Mouse (Mus musculus) ES-Bruce4 (cell line): ENCODE data around the gene Echdc3. TPM values are rescaled to one million over a fixed set of nuclear protein-coding genes. Genes with fewer than 3 reads are reported as not detected.

Source experiments
- H3K27ac ChIP-seq: 2 replicates; pipeline ENCODE4 v1.5.1; 2012; ENCODE audit warnings: low read length, inconsistent platforms; ENCODE audit not compliant: insufficient read depth
- H3K27me3 ChIP-seq: 2 replicates; pipeline ENCODE4 v1.6.1; 2012; ENCODE audit warnings: mild to moderate bottlenecking, low read length, inconsistent platforms; ENCODE audit not compliant: control insufficient read depth, poor library complexity, insufficient read depth, severe bottlenecking
- H3K36me3 ChIP-seq: 2 replicates; pipeline ENCODE4 v1.6.1; 2012; ENCODE audit warnings: inconsistent platforms, mild to moderate bottlenecking, low read length, moderate library complexity; ENCODE audit not compliant: control insufficient read depth, poor library complexity, insufficient read depth, severe bottlenecking
- H3K4me1 ChIP-seq: one replicate; pipeline ENCODE4 v1.8.1; 2011; ENCODE audit warnings: low read length; ENCODE audit not compliant: control insufficient read depth, insufficient read depth
- H3K4me3 ChIP-seq: 2 replicates; pipeline ENCODE4 v1.5.1; 2011; ENCODE audit warnings: low read depth, mild to moderate bottlenecking, low read length
- H3K9ac ChIP-seq: 2 replicates; pipeline ENCODE4 v1.6.1; 2012; ENCODE audit warnings: low read depth, mild to moderate bottlenecking, inconsistent platforms; ENCODE audit not compliant: poor library complexity, severe bottlenecking
- H3K9me3 ChIP-seq: replicated peaks from 2 replicates; pipeline ENCODE4 v1.6.1; 2012; ENCODE audit warnings: mild to moderate bottlenecking, low read length, inconsistent platforms; ENCODE audit not compliant: control insufficient read depth, poor library complexity, insufficient read depth, severe bottlenecking
- CTCF ChIP-seq: IDR thresholded peaks from one replicate; pipeline ENCODE4 v1.8.1; 2011; ENCODE audit warnings: low read depth, low read length
- EP300 ChIP-seq: IDR thresholded peaks from 2 replicates; pipeline ENCODE4 v1.6.1; 2011; ENCODE audit warnings: low read depth, low read length; ENCODE audit not compliant: insufficient read depth
- POLR2A ChIP-seq: IDR thresholded peaks from one replicate; pipeline ENCODE4 v1.8.1; 2011; ENCODE audit warnings: low read length; ENCODE audit not compliant: insufficient read depth
- polyA plus RNA-seq: library from polyadenylated mRNA; stranded (reverse); fragments of >200 nt; gene quantifications from 2 replicates; pipeline ENCODE4 v1.2.4, GENCODE M21; 2011; ENCODE audit warnings: low read depth; ENCODE audit not compliant: missing spikeins, insufficient read depth, insufficient read length

Echdc3 gene
- polyA plus RNA-seq, 1 experiment = 1.5 TPM

GRCm38 (mm10) chr2:6240072-6240471 is 27.2 kb upstream of the Echdc3 start:
- Histone ChIP-seq H3K4me3 (no peak overlapping the region), H3K27me3 (no peaks in the 10 kb centered on the region), H3K4me1 (peaks cover 3% of the 10 kb centered on the region), H3K9ac (no peak overlapping the region), H3K27ac (no peak overlapping the region), H3K9me3 (no peaks in the 10 kb centered on the region), H3K36me3 (no peaks in the 10 kb centered on the region)
- TF ChIP-seq CTCF (no peak), POLR2A (no peak), EP300 (no peak)

- Histone ChIP-seq H3K4me3 (no peak overlapping the region), H3K9ac (no peak overlapping the region), H3K27ac (no peak overlapping the region), H3K27me3 (no peaks in the 10 kb centered on the region), H3K36me3 (no peaks in the 10 kb centered on the region), H3K4me1 (peaks cover 3% of the 10 kb centered on the region), H3K9me3 (no peaks in the 10 kb centered on the region)
- TF ChIP-seq CTCF = no peak
These were observed 26.5 kb upstream of the Echdc3 start for GRCm38 (mm10) chr2:6239333-6239732.

- H3K9ac ChIP-seq = no peak overlapping the region
- H3K4me1 ChIP-seq = peaks cover 3% of the 10 kb centered on the region
- TF ChIP-seq CTCF (no peak), POLR2A (no peak), EP300 (no peak)
- H3K9me3 ChIP-seq = no peaks in the 10 kb centered on the region
- H3K27me3 ChIP-seq = no peaks in the 10 kb centered on the region
- H3K4me3 ChIP-seq = no peak overlapping the region
- H3K36me3 ChIP-seq = no peaks in the 10 kb centered on the region
- no peak overlapping the region for H3K27ac ChIP-seq
These were observed 25.8 kb upstream of the Echdc3 start for GRCm38 (mm10) chr2:6238679-6239078.

- H3K4me3 ChIP-seq = no peak overlapping the region
- H3K27ac ChIP-seq = no peak overlapping the region
- peaks cover 3% of the 10 kb centered on the region for H3K4me1 ChIP-seq
- H3K9ac ChIP-seq = no peak overlapping the region
- no peak for TF ChIP-seq CTCF
- TF ChIP-seq EP300 = no peak
- no peak for TF ChIP-seq POLR2A
- H3K27me3 ChIP-seq = no peaks in the 10 kb centered on the region
- H3K9me3 ChIP-seq = no peaks in the 10 kb centered on the region
- H3K36me3 ChIP-seq = no peaks in the 10 kb centered on the region
These were observed 25.4 kb upstream of the Echdc3 start for GRCm38 (mm10) chr2:6238244-6238643.

GRCm38 (mm10) chr2:6233353-6233752 is 20.5 kb upstream of the Echdc3 start:
- Histone ChIP-seq H3K27ac (no peak overlapping the region), H3K4me1 (no peaks in the 10 kb centered on the region), H3K9me3 (no peaks in the 10 kb centered on the region), H3K36me3 (no peaks in the 10 kb centered on the region), H3K9ac (no peak overlapping the region), H3K27me3 (no peaks in the 10 kb centered on the region), H3K4me3 (no peak overlapping the region)
- TF ChIP-seq EP300 = no peak
- no peak for TF ChIP-seq POLR2A
- no peak for TF ChIP-seq CTCF

- H3K4me3 ChIP-seq = no peak overlapping the region
- TF ChIP-seq EP300 (no peak), POLR2A (no peak), CTCF (no peak)
- H3K36me3 ChIP-seq = no peaks in the 10 kb centered on the region
- no peak overlapping the region for H3K27ac ChIP-seq
- H3K9ac ChIP-seq = no peak overlapping the region
- no peaks in the 10 kb centered on the region for H3K27me3 ChIP-seq
- H3K9me3 ChIP-seq = no peaks in the 10 kb centered on the region
- H3K4me1 ChIP-seq = no peaks in the 10 kb centered on the region
These were observed 19.9 kb upstream of the Echdc3 start for GRCm38 (mm10) chr2:6232755-6233154.

- H3K4me1 ChIP-seq = no peaks in the 10 kb centered on the region
- no peaks in the 10 kb centered on the region for H3K27me3 ChIP-seq
- no peak overlapping the region for H3K9ac ChIP-seq
- H3K4me3 ChIP-seq = no peak overlapping the region
- TF ChIP-seq EP300 = no peak
- no peak for TF ChIP-seq POLR2A
- no peak for TF ChIP-seq CTCF
- no peak overlapping the region for H3K27ac ChIP-seq
- no peaks in the 10 kb centered on the region for H3K36me3 ChIP-seq
- H3K9me3 ChIP-seq = no peaks in the 10 kb centered on the region
These were observed 18.0 kb upstream of the Echdc3 start for GRCm38 (mm10) chr2:6230865-6231264.
